Mouse (Mus musculus): ENCODE data around the gene Ucn2. TPM values are rescaled to one million over a fixed set of nuclear protein-coding genes. Genes with fewer than 3 reads are reported as not detected.

Ucn2 gene
- polyA plus RNA-seq, 1 experiment = 0.35 TPM

DNA sequence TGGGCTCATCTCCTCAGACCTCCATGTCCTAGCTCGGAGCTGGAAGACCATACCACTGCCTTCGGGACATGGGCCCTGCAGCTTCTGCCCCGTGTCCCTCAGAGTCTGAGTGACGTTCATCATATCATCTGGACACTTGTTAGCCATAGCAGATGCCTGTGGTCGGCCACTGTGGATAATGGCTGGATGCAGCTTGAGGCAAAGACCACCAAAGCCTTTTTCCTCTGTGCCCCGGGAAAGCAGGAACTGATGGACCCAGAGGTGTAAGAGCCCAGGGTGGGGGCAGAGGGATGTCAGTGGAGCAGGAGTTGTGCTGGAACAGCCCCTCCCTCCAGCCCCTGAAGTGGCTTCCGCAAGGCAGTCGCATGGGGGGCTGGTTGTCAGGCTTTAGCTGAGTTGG lies 45.9 kb downstream of the Ucn2 start:
- Histone ChIP-seq H3K36me3 (ENCODE audit: control insufficient read depth, insufficient read depth, low read length) (no peaks in the 10 kb centered on the region), H3K4me1 (ENCODE audit: control insufficient read depth, insufficient read depth, low read length) (no peaks in the 10 kb centered on the region), H3K27ac (ENCODE audit: control insufficient read depth, insufficient read depth, low read depth, low read length) (no peak overlapping the region), H3K4me3 (ENCODE audit: control insufficient read depth, low read depth, low read length) (no peak overlapping the region), H3K27me3 (ENCODE audit: control insufficient read depth, insufficient read depth, low read length) (no peaks in the 10 kb centered on the region)
- no peak for TF ChIP-seq POLR2A (IDR thresholded peaks at IDR 0.05; ENCODE audit: control insufficient read depth, low read depth, low read length)
- TF ChIP-seq CTCF (IDR thresholded peaks at IDR 0.05; ENCODE audit: control insufficient read depth, insufficient read depth, insufficient replicate concordance, low read depth, low read length) = no peak

DNA sequence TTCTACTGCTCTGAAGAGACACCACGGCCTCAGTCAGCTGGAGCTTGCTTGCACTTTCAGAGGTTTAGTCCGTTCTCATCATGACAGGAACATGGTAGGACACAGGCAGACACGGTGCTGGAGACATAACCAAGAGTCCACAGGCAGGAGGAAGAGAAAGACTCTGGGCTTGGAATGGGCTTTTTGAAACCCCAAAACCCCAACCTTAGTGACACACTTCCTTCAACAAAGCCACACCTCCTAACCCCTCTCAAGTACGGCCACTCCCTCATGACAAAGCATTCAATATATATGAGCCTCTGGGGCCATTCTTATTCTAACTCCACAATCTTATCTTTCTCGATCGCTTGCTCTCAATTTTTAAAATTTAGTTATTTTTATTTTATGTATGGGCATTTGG lies 46.6 kb downstream of the Ucn2 start:
- no peak overlapping the region for H3K4me3 ChIP-seq (ENCODE audit: control insufficient read depth, low read depth, low read length)
- no peaks in the 10 kb centered on the region for H3K4me1 ChIP-seq (ENCODE audit: control insufficient read depth, insufficient read depth, low read length)
- H3K27ac ChIP-seq (ENCODE audit: control insufficient read depth, insufficient read depth, low read depth, low read length) = no peak overlapping the region
- H3K27me3 ChIP-seq (ENCODE audit: control insufficient read depth, insufficient read depth, low read length) = no peaks in the 10 kb centered on the region
- TF ChIP-seq CTCF (IDR thresholded peaks at IDR 0.05; ENCODE audit: control insufficient read depth, insufficient read depth, insufficient replicate concordance, low read depth, low read length) (no peak), POLR2A (IDR thresholded peaks at IDR 0.05; ENCODE audit: control insufficient read depth, low read depth, low read length) (no peak)
- H3K36me3 ChIP-seq (ENCODE audit: control insufficient read depth, insufficient read depth, low read length) = no peaks in the 10 kb centered on the region

Other genes starting within 250 kb of the Ucn2 start
- gene Ip6k2, start 202.2 kb upstream of the Ucn2 start, polyA plus RNA-seq (2012; rRNA removed) = 49.7 and 54.0 TPM in 2 replicates
- gene Nckipsd, start 177.6 kb upstream of the Ucn2 start, polyA plus RNA-seq (2012; rRNA removed) = 5.6 and 5.9 TPM in 2 replicates
- gene Celsr3, start 159.7 kb upstream of the Ucn2 start, polyA plus RNA-seq (2012; rRNA removed) = 1.2 and 1.3 TPM in 2 replicates
- gene Slc26a6, start 132.7 kb upstream of the Ucn2 start, polyA plus RNA-seq (2012; rRNA removed) = 7.2 and 8.4 TPM in 2 replicates
- gene Tmem89, start 71.4 kb upstream of the Ucn2 start, polyA plus RNA-seq (2012; rRNA removed) = 400 and 456 TPM in 2 replicates
- 432 and 464 TPM in 2 replicates for gene Uqcrc1, start 49.4 kb upstream of the Ucn2 start, polyA plus RNA-seq (2012; rRNA removed)
- 3.4 and 4.9 TPM in 2 replicates for gene Col7a1, start 32.4 kb upstream of the Ucn2 start, polyA plus RNA-seq (2012; rRNA removed)
- 41.2 and 53.3 TPM in 2 replicates for gene Pfkfb4, start 5.8 kb downstream of the Ucn2 start, polyA plus RNA-seq (2012; rRNA removed)
- 21.0 and 22.7 TPM in 2 replicates for gene Shisa5, start 52.6 kb downstream of the Ucn2 start, polyA plus RNA-seq (2012; rRNA removed)
- 5.0 and 6.3 TPM in 2 replicates for gene Trex1, start 73.7 kb downstream of the Ucn2 start, polyA plus RNA-seq (2012; rRNA removed)
- 12.1 and 13.5 TPM in 2 replicates for gene Atrip, start 88.1 kb downstream of the Ucn2 start, polyA plus RNA-seq (2012; rRNA removed)
- gene Ccdc51, start 96.5 kb downstream of the Ucn2 start, polyA plus RNA-seq (2012; rRNA removed) = 1.6 TPM in 2 replicates
- 66.4 and 120 TPM in 2 replicates for gene Tma7, start 96.6 kb downstream of the Ucn2 start, polyA plus RNA-seq (2012; rRNA removed)
- 5.8 and 6.0 TPM in 2 replicates for gene Plxnb1, start 109.4 kb downstream of the Ucn2 start, polyA plus RNA-seq (2012; rRNA removed)
- not detected in 2 replicates for gene Fbxw21, start 176.0 kb downstream of the Ucn2 start, polyA plus RNA-seq (2012; rRNA removed)
- gene Fbxw13, start 210.0 kb downstream of the Ucn2 start, polyA plus RNA-seq (2012; rRNA removed) = 0.31 TPM in 1 of 2 replicates, not detected in the other
- gene Fbxw20, start 248.7 kb downstream of the Ucn2 start, polyA plus RNA-seq (2012; rRNA removed) = 0.32 and 0.44 TPM in 2 replicates

Measured in testis, adult 2 months (tissue).